Mouse (Mus musculus): ENCODE measurements around the gene Gngt2. TPM values are rescaled to one million over a fixed set of nuclear protein-coding genes. Genes with fewer than 3 reads are reported as not detected.

The Gngt2 gene
- total RNA-seq, 2 experiments from 2014 or later = 20.5 to 28.1 TPM

DNA sequence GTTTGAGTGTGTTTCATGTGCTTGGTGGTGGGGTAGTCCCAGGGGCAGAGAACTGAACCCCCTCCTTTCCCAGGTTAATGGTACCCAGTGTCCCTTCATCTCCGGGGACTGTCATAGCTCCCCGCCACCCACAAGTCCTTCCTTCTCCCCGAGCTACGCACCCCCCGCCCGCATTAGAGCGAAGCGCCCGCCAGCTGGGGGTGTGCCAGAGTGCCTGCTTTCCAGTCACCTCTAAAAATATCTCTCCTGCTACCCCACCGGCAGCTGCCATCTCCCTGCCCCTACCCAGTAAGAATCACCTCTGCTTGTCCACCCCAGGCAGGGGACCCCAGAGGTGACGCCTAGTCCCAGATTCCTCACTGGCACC lies 12.2 kb upstream of the Gngt2 start:
- ATAC-seq (replicated peaks; ENCODE audit: low FRiP score, poor library complexity, severe bottlenecking) = no peak

DNA sequence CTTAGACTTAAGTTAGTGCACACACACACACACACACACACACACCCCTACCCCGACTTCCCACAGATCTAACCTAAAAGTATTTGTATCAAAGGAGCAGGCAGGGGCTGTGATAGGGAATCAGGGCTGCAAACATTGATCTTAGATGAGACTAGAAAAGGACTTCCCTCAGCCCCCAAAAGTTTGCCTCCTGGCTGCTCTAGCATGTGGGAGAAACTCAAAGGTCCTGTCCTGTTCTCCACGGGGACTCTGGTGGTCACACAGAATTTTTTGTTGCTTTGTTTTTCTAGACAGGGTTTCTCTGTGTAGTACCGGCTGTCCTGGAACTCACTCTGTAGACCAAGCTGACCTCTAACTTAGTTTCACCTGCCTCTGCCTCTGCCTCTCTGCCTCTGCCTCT lies 11.4 kb upstream of the Gngt2 start:
- ATAC-seq (replicated peaks; ENCODE audit: low FRiP score, poor library complexity, severe bottlenecking) = no peak

GRCm38 (mm10) chr11:95826317-95827167 lies 10.5 kb upstream of the Gngt2 start:
- ATAC-seq (replicated peaks; ENCODE audit: low FRiP score, poor library complexity, severe bottlenecking) = no peak

- no peak for ATAC-seq (replicated peaks; ENCODE audit: low FRiP score, poor library complexity, severe bottlenecking)
These were observed 9.9 kb upstream of the Gngt2 start for GRCm38 (mm10) chr11:95827168-95827447.

DNA sequence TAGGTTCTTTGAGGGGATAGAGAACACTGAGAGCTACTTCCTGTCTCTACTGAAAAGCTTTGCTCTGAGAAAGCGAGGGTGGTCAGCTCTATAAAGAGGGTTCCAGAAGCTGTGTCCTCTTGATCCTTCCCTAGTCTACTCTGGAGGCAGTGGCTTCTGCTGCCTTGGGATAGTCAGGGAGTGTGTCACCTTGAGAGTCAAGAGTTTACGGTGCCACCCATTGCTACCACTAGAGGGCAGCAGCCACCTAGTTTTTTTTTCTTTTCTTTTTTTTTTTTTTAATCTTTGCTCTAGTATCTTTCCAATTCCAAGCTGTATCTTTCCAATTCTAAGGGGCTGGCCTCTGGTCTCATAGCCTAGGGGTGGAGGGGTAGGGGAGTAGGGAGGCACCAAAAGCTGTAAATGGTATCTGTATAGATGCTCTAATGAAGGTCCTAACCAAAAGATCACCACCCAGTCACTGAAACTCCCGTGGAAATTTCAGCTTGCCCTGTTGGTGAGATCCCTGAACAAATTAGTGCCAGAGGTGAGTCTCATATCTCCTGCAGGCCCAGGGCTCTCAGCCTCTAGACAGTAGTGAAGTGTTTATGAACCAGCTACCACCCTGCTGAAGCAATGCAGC lies 9.4 kb upstream of the Gngt2 start:
- ATAC-seq (replicated peaks; ENCODE audit: low FRiP score, poor library complexity, severe bottlenecking) = peak; percentile 39

DNA sequence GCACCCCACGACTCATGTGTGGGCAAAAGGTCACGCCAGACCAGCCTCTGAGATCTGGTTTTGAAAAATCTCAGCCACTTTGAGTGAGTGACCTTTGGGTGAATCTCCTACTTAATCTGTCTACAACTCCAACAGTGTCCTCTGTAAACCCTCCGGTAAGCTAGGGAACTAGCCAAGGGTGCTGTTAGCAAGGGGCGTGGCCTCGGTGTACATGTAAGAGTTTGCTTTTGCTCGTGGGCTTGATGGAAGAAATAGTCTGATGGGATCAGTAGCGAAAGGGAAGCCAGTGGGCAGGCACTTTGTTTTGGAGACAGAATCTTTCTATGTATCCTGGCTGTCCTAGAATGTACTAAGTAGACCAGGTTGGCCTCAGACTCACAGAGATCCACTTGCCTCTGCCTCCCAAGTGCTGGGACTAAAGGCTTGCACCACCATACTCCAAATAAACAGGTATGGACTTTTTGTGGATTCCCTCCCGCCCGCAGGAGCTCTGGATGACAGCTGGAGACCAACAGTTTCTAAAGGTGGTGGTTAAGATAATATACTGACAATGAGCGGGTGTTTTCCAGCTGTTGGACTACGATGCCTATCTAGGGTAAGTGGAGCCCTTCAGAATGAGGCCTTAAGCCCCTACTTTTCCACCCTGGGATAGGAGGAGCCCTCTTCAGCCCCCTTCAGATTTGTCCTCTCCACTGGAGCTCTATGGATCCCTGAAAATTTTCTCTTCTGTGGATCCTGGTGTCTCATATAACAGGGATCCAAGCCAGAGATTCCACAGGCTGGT lies 8.6 kb upstream of the Gngt2 start:
- ATAC-seq (replicated peaks; ENCODE audit: low FRiP score, poor library complexity, severe bottlenecking) = no peak

DNA sequence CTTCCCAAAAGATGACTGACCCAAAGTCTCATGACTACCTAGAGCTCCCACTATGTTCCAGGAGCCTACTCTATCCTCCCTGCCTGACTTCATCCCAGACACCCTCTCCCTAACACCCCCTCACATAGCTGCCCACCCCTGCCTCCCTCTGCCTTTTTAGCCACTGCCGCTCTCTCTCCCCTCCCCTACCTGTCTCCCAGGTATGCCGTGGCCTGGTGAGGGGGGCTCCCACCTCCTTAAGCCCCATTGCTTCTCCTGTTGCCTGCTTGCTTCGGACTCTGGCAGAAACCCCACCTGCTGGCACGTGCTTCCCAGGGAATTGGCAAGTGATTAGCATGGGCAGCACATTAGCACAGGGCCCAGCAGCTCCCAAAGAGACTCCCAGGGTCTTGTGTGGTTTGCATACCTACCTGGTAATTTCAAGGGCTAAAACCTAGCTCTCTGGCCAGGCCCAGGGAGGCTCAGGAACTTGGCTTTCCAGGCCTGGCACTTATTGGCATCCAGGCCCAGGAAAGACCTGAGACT lies 7.4 kb upstream of the Gngt2 start:
- ATAC-seq (replicated peaks; ENCODE audit: low FRiP score, poor library complexity, severe bottlenecking) = no peak

DNA sequence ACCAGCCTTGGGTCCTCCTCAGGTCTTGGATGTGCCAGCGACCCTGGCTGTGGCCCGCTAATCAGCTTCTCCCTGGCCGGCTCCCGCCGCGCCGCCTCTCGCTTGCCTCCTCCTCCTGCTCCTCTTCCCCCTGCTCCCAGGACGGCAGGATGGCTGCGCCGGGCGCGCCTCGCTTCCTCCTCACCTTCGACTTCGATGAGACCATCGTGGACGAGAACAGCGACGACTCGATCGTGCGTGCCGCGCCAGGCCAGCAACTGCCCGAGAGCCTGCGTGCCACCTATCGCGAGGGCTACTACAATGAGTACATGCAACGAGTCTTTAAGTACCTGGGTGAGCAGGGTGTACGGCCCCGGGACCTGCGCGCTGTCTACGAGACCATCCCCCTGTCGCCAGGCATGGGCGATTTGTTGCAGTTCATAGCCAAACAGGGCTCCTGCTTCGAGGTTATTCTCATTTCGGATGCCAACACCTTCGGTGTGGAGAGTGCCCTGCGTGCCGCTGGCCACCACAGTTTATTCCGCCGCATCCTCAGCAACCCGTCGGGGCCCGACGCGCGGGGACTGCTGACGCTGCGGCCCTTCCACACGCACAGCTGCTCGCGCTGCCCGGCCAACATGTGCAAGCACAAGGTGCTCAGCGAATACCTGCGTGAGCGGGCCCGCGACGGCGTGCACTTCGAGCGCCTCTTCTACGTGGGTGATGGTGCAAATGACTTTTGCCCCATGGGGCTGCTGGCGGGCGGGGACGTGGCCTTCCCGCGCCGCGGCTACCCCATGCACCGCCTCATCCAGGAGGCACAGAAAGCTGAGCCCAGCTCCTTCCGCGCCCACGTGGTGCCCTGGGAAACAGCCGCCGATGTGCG lies 6.4 kb upstream of the Gngt2 start:
- no peak for ATAC-seq (replicated peaks; ENCODE audit: low FRiP score, poor library complexity, severe bottlenecking)

DNA sequence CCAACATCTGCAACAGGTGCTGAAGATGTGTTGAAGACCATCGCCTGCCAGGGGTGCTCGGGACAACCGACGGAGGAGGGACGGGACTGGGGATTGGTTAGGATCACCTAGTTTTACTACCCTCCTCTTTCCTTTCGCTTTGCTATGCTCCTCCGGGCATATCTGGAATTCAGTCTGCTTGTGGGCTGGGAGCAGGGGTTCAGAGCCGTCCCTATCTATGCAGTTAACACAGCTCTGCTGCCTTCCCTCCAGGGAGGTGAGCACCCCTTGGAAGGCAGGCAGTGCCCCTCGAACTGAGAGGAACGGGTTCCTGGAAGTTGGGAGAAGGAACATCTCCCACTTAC lies 5.8 kb upstream of the Gngt2 start:
- ATAC-seq (replicated peaks; ENCODE audit: low FRiP score, poor library complexity, severe bottlenecking) = no peak

DNA sequence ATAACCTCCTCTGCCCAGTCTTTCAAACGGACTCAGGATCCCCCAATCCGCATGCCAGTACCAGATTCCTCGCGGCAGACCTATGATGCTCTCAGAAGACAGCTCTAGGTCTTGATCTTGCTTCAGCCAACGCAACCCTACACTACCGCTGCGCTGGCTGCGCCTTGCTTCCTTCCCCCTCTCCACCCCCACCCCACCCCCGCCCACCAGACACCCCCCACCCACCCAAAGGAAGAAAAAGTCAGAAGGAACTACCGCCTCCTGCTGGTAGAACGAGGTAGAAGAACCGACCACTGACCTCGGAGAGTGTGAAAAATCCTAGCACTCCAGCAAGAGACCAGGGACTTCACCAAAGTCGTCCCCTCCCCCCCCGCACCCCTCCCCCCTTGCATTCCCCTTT lies 5.4 kb upstream of the Gngt2 start:
- no peak for ATAC-seq (replicated peaks; ENCODE audit: low FRiP score, poor library complexity, severe bottlenecking)

- ATAC-seq (replicated peaks; ENCODE audit: low FRiP score, poor library complexity, severe bottlenecking) = no peak
These were observed 4.6 kb upstream of the Gngt2 start for GRCm38 (mm10) chr11:95832129-95833005.

DNA sequence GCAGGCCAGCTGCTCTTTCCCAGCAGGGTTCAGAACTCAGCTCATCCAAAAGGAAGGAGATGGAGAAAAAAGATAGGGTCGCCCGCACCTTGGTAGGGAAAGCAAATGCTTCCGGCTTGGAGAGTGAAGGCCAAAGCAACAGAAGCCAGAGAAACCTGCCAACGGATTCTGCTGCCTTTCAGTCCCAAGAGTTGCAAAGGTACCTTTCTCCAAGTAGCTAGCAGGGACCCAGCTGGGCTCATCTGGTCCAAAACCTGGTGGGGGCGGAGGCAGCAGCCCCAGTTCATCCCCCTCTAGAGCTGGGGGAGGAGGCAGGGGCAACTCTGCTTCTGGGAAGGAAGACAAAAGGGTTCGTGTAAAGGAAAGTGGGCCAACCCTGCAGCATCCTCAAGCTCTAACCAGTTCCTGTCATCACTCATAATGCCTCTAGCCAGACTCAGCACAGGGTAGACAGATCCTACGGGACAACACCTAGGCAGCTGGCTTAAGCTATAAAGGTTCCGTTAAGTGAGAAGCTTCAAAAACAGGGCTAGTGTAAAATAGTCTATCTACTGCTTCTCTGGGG lies 3.9 kb upstream of the Gngt2 start:
- ATAC-seq (replicated peaks; ENCODE audit: low FRiP score, poor library complexity, severe bottlenecking) = no peak

DNA sequence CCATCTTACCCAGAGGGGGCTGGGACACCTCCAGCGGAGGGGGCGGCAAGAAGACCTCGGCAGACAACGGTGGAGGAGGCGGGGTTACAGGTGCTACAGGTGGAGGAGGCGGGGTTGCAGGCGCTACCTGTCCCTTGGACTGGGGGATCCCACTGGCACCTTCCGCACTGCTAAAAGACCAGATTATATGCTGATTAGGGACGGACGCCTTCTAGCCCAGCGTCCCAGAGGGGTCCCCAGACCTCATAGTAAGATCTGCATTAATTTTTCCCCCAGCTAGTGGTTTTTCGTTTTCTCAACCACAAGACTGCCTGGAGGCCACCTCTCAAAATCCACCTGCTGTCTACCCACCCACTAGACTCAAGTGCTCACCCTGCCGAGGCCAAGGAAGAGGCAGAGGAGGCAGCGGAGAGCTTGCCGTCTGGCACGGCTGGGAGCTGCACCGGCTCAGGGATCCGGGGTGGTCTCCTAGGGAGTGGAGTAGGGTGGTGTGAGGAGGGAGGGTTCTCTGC lies 3.3 kb upstream of the Gngt2 start:
- ATAC-seq (replicated peaks; ENCODE audit: low FRiP score, poor library complexity, severe bottlenecking) = no peak

DNA sequence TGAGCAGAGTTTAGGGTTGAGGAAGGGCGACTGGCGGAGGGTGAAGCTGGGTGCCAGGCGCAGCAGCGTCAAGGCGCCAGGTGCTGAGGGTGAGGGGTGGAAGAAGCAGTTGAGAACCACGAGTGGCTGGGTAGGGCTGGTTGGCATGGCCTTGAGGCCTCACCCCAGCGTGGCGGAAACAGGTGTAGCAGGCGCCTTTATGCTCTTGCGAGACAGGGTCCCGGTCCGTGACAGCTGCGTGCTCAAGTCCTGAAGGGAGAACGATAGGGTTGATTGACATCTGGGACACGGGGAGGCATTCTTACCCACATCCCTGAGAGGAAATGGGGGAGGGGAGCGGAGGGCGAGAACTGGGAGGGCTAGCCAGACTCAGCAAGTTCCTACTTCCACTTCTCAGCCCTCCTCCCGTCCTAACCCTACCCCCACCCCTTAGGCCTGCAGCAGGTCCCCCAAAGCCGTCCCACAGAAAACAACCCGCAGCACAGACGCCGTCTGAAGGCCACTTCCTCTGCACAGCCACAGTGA lies 2.8 kb upstream of the Gngt2 start:
- no peak for ATAC-seq (replicated peaks; ENCODE audit: low FRiP score, poor library complexity, severe bottlenecking)

GRCm38 (mm10) chr11:95834742-95835710 lies 2.0 kb upstream of the Gngt2 start:
- peak; percentile 16; the same call in 1 of the 2 replicates for ATAC-seq (replicated peaks; ENCODE audit: low FRiP score, poor library complexity, severe bottlenecking)

GRCm38 (mm10) chr11:95835832-95836231 lies 1.2 kb upstream of the Gngt2 start:
- ATAC-seq (replicated peaks; ENCODE audit: low FRiP score, poor library complexity, severe bottlenecking) = no peak

DNA sequence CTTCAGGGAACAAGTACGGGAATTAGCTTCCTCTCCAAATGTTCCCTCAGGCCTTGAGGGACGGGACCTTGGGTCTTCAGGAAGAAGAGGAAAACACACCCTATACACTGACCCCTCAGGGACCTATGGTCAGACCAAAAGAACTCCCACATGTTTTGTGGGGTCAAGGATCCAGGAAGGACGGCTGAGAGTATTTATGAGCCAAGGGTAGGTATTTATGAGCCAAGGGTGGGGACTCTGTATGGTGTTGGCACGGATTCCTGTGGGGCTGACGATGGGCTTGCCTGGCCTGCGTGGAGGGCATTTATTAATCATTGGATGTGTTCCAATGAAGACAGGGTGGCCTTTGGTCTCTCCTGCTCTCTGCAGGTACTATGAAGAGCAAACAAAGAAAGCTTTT lies 583 bp upstream of the Gngt2 start:
- no peak for ATAC-seq (replicated peaks; ENCODE audit: low FRiP score, poor library complexity, severe bottlenecking)
